10 mouse cellular contexts compared by ENCODE assay signal in genomic region chr3:9076696-9077095, GRCm38 (mm10).
DNase-seq lines count a peak whose midpoint lies in the region; ATAC-seq and TF ChIP-seq lines count a peak whose summit lies in the region.
"Had no signal": no experiment of that assay in that cellular context is flagged by ENCODE, and none has a peak within 500 bp of the region (broad histone marks: within the 10 kb centered on the region; RNA-seq: fewer than 3 reads in every experiment).

No protein-coding gene starts in this region.

- peak; percentile 98 for ATAC-seq in granulocyte monocyte progenitor cell, adult 5-6 weeks (replicated peaks; ENCODE audit: poor library complexity, severe bottlenecking)

- 19% methylated on average over 3 of the region's 3 CpGs for WGBS in lung, adult 2 months

- H3K4me3 ChIP-seq in lung, adult 2 months (replicated peaks; ENCODE audit: extremely low read depth, low read depth, low read length), result no peak overlapping the region
- H3K4me3 ChIP-seq: erythroblast, embryonic 14.5 days; stomach, embryonic 15.5 days had no signal

- peak; percentile 93 for TF ChIP-seq CTCF in lung, adult 2 months (IDR thresholded peaks at IDR 0.05; ENCODE audit: insufficient read depth, low read length)

- no peaks in the 10 kb centered on the region for H3K4me1 ChIP-seq in lung, adult 2 months (ENCODE audit: control insufficient read depth, insufficient read depth, low read length)
- H3K4me1 ChIP-seq: stomach, embryonic 15.5 days had no signal

- peak; percentile 74 to 76 for DNase-seq in B cell, adult 2 months
- peak; percentile 16 for DNase-seq in T-cell, adult 2 months (ENCODE audit: low spot score)
- peak; percentile 57 to 63 for DNase-seq in cerebellum, postnatal 36 days
- peak; percentile 80 to 82 for DNase-seq in kidney, postnatal 25 days
- DNase-seq in lung, adult 2 months, result peak; percentile 47
- DNase-seq in retina, postnatal 1 day, result peak; percentile 56
- peak; percentile 66 for DNase-seq in urinary bladder, postnatal 14 days (ENCODE audit: low spot score)

- no peak for TF ChIP-seq POLR2A in lung, adult 2 months (IDR thresholded peaks at IDR 0.05; ENCODE audit: borderline replicate concordance, extremely low read depth, low read depth, low read length)

Comparison
In these comparisons a context has a peak if more than half of its experiments do, and no peak if none do; other contexts are left out.
1. DNase-seq: peak in every context shown above with its lines; median percentile 81 in kidney, postnatal 25 days; 75 in B cell, adult 2 months; 66 in urinary bladder, postnatal 14 days; 60 in cerebellum, postnatal 36 days; 56 in retina, postnatal 1 day; 47 in lung, adult 2 months; 16 in T-cell, adult 2 months.